In genomic region chr12:12802396-12802795, GRCm38 (mm10) we compare ENCODE assay signal across 13 mouse cellular contexts.
DNase-seq lines count a peak whose midpoint lies in the region; ATAC-seq lines count a peak whose summit lies in the region.
"Had no signal": no experiment of that assay in that cellular context is flagged by ENCODE, and none has a peak within 500 bp of the region (broad histone marks: within the 10 kb centered on the region; RNA-seq: fewer than 3 reads in every experiment).

No protein-coding gene starts in this region.

- H3K4me2 ChIP-seq in neural tube, embryonic 15.5 days: no peak overlapping the region
- H3K4me2 ChIP-seq in hindbrain, embryonic 11.5 days (replicated peaks; ENCODE audit: low read depth, low read length): no peak overlapping the region
- H3K4me2 ChIP-seq in midbrain, embryonic 11.5 days: no peak overlapping the region; the same call in 1 of the 2 replicates

- H3K9me3 ChIP-seq in neural tube, embryonic 15.5 days (replicated peaks): no peaks in the 10 kb centered on the region
- no peaks in the 10 kb centered on the region for H3K9me3 ChIP-seq in hindbrain, embryonic 11.5 days (ENCODE audit: control insufficient read depth, low read length)
- H3K9me3 ChIP-seq in midbrain, embryonic 11.5 days (ENCODE audit: control insufficient read depth, low read length): no peaks in the 10 kb centered on the region

- no peaks in the 10 kb centered on the region for H3K36me3 ChIP-seq in neural tube, embryonic 15.5 days
- H3K36me3 ChIP-seq in hindbrain, embryonic 11.5 days (ENCODE audit: control insufficient read depth, insufficient read depth, low read length): no peaks in the 10 kb centered on the region
- no peaks in the 10 kb centered on the region for H3K36me3 ChIP-seq in midbrain, embryonic 11.5 days (ENCODE audit: control insufficient read depth, insufficient read depth, low read length)

- no peaks in the 10 kb centered on the region for H3K4me1 ChIP-seq in neural tube, embryonic 15.5 days
- H3K4me1 ChIP-seq in hindbrain, embryonic 11.5 days (replicated peaks; ENCODE audit: control insufficient read depth, insufficient read depth, low read length): peaks cover 5% of the 10 kb centered on the region
- peaks cover 24% of the 10 kb centered on the region for H3K4me1 ChIP-seq in midbrain, embryonic 11.5 days (ENCODE audit: control insufficient read depth, insufficient read depth, low read length)

- DNase-seq in neural tube, embryonic 10.5 days (ENCODE audit: extremely low spot score, low spot score): peak; percentile 67
- DNase-seq in hindbrain, embryonic 11.5 days (ENCODE audit: low spot score): peak; percentile 63
- DNase-seq in midbrain, embryonic 11.5 days (ENCODE audit: low spot score, missing footprints): peak; percentile 94
- DNase-seq in heart, adult 11 months: no peak
- no peak for DNase-seq in layer of hippocampus, postnatal 25 days (ENCODE audit: extremely low spot score in 1 of 2, low spot score in 1 of 2)
- DNase-seq: cerebellum, postnatal 25 days; gastrocnemius, postnatal 25 days; kidney, adult 8-10 months; lung, adult 18-20 months had no signal

- WGBS in neural tube, embryonic 15.5 days: 12% methylated on average over 11 of the region's 11 CpGs
- 4% methylated on average over 11 of the region's 11 CpGs for WGBS in hindbrain, embryonic 11.5 days
- WGBS in midbrain, embryonic 11.5 days: 4% methylated on average over 11 of the region's 11 CpGs

- H3K4me3 ChIP-seq in neural tube, embryonic 15.5 days (replicated peaks): no peak overlapping the region
- H3K4me3 ChIP-seq in hindbrain, embryonic 11.5 days (ENCODE audit: low read depth, low read length): no peak overlapping the region
- no peak overlapping the region for H3K4me3 ChIP-seq in midbrain, embryonic 11.5 days (ENCODE audit: low read depth, low read length)
- H3K4me3 ChIP-seq: left cerebral cortex, adult 2 months had no signal

- H3K27me3 ChIP-seq in neural tube, embryonic 15.5 days (replicated peaks): no peaks in the 10 kb centered on the region
- no peaks in the 10 kb centered on the region for H3K27me3 ChIP-seq in hindbrain, embryonic 11.5 days (ENCODE audit: control insufficient read depth, insufficient read depth, low read length)
- no peaks in the 10 kb centered on the region; the same call in 1 of the 2 replicates for H3K27me3 ChIP-seq in midbrain, embryonic 11.5 days (ENCODE audit: control insufficient read depth, insufficient read depth, low read length)

- H3K9ac ChIP-seq in neural tube, embryonic 15.5 days (replicated peaks): no peak overlapping the region
- no peak overlapping the region for H3K9ac ChIP-seq in hindbrain, embryonic 11.5 days (ENCODE audit: low read depth, low read length)
- no peak overlapping the region for H3K9ac ChIP-seq in midbrain, embryonic 11.5 days (ENCODE audit: low read length)

- no peak for ATAC-seq in neural tube, embryonic 15.5 days (ENCODE audit: low FRiP score)
- peak; percentile 87 for ATAC-seq in hindbrain, embryonic 11.5 days (ENCODE audit: low FRiP score)
- peak; percentile 91 for ATAC-seq in midbrain, embryonic 11.5 days (ENCODE audit: low FRiP score)
- ATAC-seq in megakaryocyte, adult 5-6 weeks (ENCODE audit: poor library complexity, severe bottlenecking): no peak
- ATAC-seq: activated CD4-positive, CD25-positive, alpha-beta regulatory T cell, adult 4 months had no signal

- H3K27ac ChIP-seq in neural tube, embryonic 15.5 days (replicated peaks): no peak overlapping the region
- peak overlapping the region; percentile 19; the same call in 1 of the 2 replicates for H3K27ac ChIP-seq in hindbrain, embryonic 11.5 days (ENCODE audit: low read depth, low read length)
- H3K27ac ChIP-seq in midbrain, embryonic 11.5 days (ENCODE audit: low read depth, low read length): no peak overlapping the region; the same call in 1 of the 2 replicates
- H3K27ac ChIP-seq: left cerebral cortex, adult 2 months had no signal

Comparison
In these comparisons a context has a peak if more than half of its experiments do, and no peak if none do; other contexts are left out.
1. DNase-seq: peak in neural tube, embryonic 10.5 days (single experiment), hindbrain, embryonic 11.5 days (single experiment) and midbrain, embryonic 11.5 days (single experiment); none in heart, adult 11 months (single experiment) and layer of hippocampus, postnatal 25 days (0 of 2).
2. ATAC-seq: peak in hindbrain, embryonic 11.5 days (single experiment) and midbrain, embryonic 11.5 days (single experiment); none in neural tube, embryonic 15.5 days (single experiment) and megakaryocyte, adult 5-6 weeks (single experiment).